Mouse (Mus musculus): ENCODE results near the gene Zer1. TPM values are rescaled to one million over a fixed set of nuclear protein-coding genes. Genes with fewer than 3 reads are reported as not detected.

Gene Zer1
- polyA plus RNA-seq, 1 experiment = 46.5 TPM

DNA sequence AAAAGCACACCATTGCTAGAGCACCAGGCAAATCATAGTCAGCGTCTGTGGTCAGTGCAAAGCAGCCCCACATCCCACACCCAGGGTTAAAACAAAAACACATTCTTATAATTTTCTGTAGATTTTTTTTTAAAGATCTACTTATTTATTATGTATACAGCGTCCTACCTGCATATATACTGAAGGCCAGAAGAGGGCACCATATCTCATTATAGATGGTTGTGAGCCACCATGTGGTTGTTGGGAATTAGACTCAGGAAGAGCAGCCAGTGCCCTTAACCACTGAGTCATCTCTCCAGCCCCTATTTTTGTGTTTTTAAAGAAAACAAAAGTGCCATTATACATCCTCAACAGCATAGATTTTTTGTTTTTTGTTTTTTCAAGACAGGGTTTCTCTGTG, 4.4 kb upstream of the Zer1 start:
- DNase-seq (ENCODE audit: low spot score) = no peak

DNA sequence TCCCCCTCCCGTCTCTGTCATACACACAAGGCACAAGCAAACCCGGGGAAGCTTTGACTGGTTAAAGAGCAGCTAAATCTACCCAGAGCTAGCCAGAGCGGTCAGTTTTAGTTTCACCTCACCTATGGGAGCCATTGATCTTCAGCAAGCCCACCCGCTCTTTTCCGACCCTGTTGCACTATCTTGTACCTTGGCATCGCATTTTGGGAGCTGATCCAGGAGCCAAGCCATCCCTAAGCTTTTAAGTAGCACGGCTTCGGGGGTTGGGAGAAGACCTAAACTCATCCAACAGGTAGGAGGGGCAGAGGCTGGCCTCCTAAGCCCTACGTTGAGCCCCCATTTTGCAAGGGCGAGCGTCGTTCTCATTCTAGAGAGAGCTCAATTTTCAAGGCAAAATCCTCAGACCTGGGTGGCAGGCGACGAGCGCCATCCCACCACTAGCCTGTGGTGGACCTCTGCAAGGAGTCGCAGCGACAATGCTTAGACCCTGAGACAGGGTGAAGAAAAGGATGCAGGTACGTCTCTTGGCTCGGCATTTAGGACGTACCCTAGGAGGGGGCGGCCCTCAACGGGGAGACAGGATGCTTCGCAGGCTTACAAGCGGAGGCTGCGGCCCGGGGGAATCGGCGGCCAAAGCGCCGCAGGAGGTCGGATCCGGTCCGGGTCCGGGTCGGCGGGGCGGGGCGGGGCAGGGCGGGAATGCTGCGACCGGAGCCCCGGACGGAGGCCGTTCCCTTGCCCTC, 485 bp downstream of the Zer1 start:
- no peak for DNase-seq (ENCODE audit: low spot score)

DNA sequence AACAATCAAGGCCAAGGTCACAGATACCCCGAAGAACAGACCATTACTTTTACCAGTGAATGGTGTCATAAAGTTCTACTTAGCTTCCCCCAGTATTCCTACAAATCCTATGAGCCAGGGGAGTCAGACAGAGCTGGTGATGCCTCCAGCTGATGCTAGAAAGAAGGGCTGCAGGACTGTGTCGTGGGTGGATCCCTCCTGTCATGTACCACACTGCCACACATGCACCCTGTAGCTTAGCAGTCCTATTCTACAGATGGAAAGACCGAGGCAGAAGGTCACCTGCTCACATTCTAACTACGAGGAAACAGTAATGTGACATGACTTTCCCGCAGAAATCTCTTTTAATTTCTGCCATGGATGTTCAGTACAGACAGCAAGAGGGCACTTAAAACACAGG, 1.6 kb downstream of the Zer1 start:
- DNase-seq (ENCODE audit: low spot score) = no peak

DNA sequence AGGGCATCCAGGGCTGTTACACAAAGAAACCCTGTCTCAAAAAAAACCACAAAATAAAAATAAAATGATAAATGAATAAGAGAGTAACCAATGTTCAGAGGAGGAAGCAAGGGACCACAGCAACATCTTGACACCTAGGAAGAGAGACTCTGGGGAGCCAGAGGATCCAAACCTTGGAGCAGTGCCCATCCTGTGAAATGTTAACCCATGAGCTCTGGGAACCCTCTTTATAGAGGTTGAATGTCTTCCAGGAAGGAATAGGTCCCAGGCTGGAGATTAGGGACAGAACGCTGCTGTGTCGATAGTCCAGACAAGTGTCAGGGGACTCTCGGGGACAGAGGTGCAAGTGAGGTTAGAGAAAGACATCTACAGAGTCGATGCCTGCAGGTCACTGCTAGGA, 4.1 kb downstream of the Zer1 start:
- no peak for DNase-seq (ENCODE audit: low spot score)

DNA sequence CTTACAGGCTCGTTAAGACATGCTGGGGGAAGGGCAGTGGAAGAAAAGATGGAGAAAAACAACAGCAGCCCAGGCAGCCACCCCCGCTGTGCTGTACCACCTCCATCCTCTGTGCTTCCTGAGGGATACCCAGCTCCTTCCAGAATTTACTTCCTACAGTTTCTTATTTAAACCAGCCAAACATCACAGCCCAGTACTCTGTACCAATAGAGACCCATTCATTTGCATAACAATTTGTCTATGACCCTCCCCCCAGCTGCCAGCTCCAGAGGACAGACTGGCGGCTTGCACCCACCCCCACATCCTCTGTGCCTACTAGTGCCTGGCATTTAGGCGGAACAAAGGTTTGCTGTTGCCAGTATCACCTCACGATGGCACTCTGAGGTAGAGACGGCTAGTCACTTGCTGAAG, 4.7 kb downstream of the Zer1 start:
- DNase-seq (ENCODE audit: low spot score) = no peak

DNA sequence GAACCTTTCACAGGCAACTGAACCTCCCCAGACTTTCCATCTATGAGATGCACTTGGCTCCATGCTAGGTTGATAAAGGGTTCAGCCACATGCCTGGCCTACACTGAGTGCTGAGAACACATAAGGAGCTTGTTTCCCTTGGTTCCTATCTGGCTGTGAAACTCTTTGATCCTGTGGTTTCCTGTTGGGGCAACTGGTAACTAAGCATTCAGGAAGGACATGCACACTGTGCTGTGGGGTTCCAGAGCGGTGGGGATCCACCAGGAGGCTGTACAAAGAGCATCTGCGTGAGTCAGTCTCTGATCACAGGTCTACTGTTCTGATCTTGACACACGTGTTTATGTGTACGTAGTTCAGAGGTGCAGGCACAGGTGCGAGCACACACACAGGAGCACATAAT, 11.8 kb downstream of the Zer1 start:
- DNase-seq (ENCODE audit: low spot score) = no peak

DNA sequence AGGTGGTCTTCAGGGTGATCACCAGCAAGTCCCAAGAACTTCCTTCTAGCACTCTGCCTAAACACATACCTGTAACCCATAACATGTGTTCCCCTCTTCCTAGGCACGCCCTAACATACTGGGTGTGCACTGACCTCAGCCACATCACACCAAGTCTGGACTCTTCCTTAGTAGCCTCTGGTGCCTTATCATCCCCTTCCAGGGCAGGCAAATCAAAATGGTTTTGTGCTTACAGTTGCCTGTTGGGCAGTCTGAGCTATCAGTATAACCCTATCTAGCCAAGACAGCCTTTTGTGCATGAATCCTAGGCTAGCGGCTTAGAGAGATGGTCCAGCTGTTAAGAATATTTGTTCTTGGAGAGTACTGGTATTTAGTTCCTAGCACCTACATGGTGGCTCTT, 12.9 kb downstream of the Zer1 start:
- no peak for DNase-seq (ENCODE audit: low spot score)

DNA sequence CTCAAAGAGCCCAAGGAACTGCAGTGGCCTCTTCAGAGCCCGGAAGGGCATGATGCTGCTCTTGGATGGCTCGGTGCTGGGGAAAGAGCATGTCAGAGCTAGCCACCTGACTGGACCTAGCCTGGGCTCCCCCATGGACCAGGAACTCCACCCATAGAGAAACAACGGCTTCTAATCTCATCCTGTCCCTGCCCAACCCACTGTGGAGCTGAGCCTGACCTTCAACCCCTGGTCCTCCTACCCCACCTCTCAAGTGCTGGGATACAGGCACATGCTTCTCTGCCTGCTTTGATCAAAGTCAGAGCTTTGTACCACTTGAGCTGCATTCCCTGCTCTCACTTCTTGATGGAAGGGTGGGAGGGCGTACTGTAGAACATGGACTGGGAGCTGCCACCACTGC, 16.1 kb downstream of the Zer1 start:
- DNase-seq (ENCODE audit: low spot score) = no peak

DNA sequence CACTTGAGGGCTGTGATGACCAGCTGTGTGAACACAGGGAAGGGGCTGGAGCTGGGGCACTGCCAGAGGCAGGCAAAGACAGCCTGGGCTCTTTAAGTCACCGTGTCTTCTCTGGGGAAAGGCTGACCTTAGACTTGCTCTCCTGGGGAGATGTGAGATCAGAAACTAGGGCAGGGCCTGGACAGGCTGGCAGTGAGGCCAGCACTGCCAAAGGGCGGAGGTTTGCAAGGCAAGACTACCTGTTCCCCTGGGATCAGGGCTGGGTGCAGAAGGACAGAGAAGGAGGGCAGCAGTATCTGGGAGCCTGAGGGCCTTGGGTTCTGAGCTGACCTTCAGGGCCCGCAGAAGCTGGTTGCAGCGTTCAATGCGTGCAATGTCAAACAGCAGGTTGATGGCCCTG, 16.7 kb downstream of the Zer1 start:
- DNase-seq (ENCODE audit: low spot score) = no peak

DNA sequence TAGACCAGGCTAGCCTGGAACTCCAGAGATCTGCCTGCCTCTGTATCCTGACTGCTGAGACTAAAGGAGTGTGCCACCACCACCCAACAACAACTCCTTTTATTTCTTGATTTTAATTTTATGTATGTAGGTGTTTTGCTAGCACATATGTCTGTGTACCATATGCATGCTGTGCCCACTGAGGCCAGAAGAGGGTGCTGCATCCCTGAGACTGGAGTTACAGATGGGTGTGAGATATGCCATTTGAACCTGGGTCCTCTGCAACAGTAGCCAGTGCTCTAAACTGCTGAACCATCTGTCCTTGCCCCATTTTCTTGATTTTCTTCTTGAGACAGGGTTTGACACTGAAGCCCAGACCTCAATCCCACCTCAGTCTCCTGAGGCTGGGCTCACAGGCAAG, 18.0 kb downstream of the Zer1 start:
- no peak for DNase-seq (ENCODE audit: low spot score)

DNA sequence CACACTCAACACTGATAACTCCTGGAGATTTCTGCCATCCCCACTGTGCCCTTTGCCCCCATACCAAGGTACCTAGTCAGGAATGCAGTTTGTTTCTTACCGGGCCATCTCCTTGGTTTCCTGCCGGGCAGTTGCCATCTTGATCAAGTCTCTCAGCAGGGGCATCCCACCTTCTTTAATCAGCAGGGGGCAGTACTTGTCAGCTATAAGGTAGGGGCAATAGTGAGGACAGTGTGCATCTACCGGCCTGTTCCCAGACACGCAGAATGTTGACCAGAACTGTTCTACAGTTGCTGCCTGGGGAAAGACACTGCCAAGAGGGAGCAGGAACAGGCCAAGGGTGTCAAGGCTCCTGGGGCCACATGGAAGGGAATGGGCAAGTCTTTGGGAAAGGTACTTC, 24.2 kb downstream of the Zer1 start:
- no peak for DNase-seq (ENCODE audit: low spot score)

DNA sequence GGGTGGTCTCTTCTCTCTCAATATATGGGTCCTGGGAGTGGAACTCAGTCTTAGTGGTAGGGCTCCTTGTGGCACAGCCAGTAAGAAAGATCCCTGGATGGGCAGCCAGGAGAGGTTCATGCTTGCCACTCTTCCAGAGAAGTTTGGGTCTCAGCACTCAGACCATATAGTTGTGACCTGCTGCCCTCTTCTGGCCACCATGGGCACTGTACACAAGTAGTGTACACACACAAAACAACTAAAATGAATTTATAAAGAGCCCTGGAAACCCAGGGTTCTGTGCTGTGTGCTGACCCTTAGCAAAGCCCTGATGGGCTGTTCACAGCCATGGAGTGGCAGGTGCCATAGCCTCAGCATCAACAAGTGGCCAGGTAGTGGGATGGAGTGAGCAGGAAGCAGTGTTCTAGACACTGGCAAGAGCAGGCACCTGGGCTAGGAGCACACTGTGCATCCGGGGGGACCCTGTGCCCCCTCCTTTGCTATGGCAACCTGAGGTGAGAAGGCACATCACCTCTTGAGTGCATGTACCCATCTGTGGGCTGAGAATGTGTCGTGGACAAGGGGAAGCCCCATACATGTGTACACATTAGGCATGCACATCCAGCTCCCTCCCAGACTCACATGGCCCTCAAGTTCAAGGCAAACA, 28.4 kb downstream of the Zer1 start:
- DNase-seq (ENCODE audit: low spot score) = no peak

DNA sequence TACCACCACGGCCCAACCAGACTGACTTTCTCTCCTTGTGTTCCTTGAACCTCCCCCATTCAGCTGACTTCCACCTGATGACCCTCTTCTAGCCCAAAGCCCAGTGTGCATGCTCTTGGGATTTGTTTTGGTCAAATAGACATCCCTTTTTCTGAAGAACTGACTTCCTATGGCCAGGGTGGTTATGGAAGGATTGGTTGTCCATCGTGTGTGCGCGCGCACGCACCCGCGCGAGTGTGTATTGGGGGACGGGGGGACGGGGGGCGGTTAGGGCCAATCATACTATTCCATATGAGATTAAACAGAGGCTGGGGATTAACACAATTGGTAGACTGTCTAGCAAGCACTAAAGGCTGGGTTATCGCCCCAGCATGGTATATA, 30.2 kb downstream of the Zer1 start:
- no peak for DNase-seq (ENCODE audit: low spot score)

DNA sequence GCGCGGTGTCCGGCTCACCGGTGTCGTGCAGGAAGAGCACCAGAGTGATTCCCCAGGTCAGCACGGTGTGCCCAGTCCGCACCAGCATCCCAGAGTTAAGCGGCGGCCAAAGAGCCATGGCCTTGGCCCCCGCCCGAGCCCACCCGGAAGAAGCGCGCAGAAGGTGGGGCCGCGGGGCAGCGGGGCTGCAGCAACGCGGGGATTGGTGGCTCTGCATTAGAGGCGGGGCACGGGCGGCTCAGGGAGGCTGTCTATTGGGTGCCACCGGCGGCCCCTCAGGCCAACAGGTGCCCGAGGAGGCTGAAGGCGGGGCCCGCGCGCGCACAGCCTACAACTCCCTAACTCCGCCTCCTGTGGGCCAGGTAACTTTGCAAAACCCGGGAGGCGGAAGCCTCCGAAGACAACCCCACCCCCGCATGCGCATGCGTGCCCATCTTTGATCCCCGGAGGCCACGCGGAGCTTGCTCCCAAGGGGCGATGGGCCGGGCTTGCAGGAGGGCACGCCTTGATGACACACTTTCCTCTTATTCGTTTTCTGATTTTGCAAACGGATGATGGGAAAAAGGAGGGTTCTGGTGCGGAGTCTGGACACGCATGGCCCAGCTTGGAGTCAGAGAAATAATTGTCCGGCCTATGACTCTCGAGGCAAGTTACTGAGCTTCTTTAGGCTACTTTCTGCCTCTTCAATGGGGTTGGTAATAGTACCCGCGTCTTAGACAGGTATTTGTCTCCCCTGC, 30.7 kb downstream of the Zer1 start, which contains the start of gene Zdhhc12:
Gene Zdhhc12, minus strand, starts transcription at position 178 of the 737 bp plus-strand sequence.
- peak; percentile 89 for DNase-seq (ENCODE audit: low spot score)

DNA sequence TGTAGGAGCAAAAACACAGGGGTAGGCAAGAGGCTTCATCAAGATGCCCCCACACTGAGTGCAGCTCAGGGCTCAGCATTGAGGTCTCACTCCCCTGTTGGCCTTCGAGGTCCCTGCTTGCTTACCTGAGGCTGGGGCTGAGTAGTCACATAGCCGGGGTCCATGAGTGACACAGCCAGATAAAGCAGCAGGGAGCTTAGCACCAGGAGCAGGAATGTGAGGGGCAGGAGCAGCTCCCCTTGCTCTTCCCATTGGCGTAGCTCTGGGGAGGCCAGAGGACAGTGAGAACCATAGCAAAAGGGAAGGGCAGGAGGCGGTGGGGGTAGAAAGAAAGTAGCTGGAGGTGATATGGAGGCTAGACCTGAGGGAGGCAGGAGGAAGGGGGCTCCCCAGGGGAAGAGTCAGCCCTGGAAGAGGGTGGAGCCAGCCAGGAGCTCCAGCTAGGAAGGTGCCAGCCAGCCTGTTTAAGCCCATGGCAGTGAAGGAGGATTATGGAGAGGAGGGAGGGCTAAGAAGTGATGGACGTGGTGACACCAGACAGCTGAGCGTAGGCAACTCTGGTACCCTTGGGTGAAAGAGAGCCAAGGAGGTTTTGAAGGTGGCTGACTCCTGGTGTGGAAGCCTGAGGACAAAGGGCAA, 32.0 kb downstream of the Zer1 start:
- no peak for DNase-seq (ENCODE audit: low spot score)

DNA sequence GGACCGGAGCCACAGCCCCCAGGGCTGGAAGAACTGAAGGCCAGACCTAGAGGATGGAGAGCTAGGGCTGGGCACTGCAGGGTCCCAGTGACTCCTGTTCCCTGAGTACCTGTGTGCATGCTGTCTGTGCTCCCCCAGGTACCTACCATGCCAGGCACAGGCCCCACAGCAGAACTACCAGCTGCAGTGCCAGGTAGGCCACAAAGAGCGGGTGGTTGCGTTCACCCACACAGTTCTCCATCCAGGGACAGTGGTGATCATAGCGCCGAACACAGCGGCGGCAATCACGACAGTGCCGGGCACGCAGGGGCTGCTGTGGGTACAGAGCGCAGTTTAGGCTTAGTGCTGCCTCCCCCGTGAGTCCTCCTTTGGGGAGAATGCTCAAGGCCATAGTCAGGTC, 32.9 kb downstream of the Zer1 start:
- DNase-seq (ENCODE audit: low spot score) = no peak

DNA sequence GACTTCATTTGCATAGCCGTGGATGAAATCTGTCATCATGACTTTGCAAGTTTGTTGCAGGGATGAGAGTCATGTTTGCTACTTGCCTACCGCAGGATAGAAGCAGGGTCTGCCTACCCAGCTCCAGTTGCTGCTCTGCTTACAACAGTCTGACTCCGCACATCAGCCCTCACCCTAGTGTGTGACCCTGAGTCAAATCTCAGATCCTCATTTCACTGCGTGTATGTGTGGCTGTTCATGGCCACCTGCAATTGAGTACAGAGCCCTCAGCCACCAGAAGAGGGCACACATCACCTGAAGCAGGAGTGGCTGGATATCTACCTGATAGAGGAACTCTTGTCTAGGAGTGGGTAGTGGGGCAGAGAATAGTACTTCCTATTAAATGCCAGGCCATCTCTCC, 37.1 kb downstream of the Zer1 start:
- DNase-seq (ENCODE audit: low spot score) = no peak

DNA sequence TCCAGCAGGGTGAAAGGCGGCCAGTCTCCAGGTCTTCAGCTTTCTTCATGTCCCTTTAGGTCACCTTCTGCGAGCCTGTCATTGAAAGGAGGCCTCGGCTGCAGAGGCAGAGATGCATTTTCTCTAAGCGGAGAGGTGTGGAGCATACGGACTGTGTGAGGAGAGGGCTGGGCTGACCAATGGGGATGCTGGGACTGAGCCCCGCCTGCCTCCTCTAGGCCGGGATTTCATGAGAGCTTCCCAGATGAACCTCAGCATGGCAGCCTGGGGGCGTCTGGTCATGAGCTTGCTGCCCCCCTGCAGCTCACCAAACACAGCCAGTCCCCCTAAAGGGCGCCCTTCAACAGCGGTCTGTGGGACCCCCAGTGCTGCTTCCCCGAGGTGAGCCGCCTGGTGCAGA, 39.8 kb downstream of the Zer1 start:
- DNase-seq (ENCODE audit: low spot score) = no peak

DNA sequence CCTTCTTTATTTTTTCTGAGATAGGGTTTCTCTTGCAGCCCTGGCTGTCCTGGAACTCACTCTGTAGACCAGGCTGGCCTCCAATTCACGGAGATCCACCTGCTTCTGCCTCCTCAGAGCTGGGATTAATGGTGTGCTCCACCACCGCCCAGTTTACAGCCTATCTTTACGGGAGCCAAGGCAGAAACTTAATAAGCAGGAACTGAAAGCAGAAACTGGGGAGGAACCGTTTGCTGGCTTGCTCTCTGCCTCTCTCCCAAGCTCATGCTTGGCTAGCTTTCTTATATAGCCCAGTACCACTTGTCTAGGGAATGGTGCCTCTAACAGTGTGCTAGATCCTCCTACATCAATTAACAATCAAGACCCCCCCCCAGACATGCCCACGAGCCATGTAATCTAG, 40.3 kb downstream of the Zer1 start:
- DNase-seq (ENCODE audit: low spot score) = no peak

DNA sequence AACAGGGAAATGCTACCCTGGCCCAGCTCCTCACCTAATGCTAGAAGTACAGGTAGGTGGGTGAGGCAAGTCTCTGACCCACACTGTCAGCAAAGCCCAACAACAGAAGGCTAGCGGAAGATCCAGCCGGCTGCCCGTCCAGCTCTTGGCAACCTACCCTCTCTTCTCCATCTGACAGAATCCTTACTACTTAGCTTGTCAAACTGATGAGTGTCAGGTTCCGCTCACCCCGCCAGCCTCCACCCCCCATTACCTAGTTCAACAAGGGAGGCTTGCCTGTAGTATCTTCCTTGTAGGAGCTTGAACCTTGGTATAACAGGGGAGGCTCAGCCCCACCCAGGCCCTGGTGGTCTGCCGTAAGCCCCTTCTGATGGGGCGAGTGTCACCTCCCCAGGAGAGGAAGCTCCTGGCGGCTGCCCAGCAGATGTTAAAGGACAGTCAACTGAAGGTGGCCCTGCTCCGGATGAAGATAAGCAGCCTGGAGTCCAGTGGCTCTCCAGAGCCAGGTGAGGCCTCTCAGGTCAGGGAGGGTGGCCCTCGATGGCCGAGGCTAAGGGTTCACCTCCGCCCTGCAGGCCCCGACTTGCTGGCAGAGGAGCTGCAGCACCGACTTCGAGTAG, 44.1 kb downstream of the Zer1 start:
- DNase-seq (ENCODE audit: low spot score) = no peak

DNA sequence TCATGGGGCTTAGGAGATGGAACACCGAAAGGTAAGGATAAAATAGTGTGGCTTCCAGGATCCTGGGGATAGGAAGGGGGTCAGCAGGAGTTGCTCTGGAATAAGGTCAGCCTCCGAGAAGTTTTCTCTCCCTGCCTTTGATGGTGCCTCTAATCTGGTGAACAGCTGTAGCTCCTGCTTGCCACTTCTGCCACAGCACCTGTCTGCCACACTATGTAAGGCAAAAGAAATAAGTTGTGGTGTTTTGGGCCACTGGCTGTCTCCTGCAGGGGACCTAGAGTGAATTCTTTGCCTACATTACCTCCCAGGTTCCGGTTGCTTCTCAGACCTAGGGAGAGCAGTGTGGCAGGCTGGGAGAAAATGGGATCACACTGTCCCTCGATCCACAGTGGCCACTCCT, 45.6 kb downstream of the Zer1 start:
- no peak for DNase-seq (ENCODE audit: low spot score)

DNA sequence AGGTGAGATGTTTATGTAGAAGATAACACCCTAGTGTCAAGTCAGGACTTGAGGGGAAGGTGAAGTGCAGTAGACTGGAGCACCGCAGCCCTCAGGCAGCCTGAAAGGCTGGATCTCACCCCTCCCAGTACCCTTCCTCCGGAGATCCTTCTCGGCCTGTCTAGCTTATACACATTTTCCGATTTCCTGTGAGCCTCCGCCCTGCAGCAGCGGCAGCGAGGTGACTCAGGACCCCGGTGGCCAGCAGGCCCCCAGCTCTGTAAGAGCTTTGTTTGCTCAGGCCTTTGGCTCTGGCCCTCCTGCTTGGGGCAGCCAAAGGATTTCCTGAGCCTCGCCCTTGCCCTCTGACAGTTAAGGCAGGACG, 46.1 kb downstream of the Zer1 start:
- no peak for DNase-seq (ENCODE audit: low spot score)
